Mouse (Mus musculus): ENCODE data around the gene Col6a3.

DNA sequence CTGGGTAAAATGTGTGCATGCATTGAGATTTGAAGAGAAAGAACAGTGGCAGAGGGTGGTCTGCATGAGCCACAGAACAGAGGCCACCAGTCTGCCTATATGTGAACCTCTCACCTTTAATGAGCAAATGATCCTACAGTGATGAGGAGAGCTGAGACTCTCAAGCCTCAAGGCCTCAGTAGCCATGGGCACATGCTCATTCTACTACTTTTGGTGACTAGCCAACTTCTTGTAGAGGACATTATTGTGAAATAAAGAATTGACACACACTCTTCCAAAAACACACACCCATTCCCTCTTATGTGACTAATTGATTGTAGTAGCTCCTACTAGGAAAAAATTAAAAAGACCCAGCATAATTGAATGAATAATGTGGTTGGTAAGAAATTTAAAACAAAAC, 120.0 kb downstream of the Col6a3 start:
- TF ChIP-seq CTCF (IDR thresholded peaks at IDR 0.05; ENCODE audit: insufficient read depth, low read length), result no peak
- no peak for TF ChIP-seq POLR2A (IDR thresholded peaks at IDR 0.05; ENCODE audit: borderline replicate concordance, extremely low read depth, low read depth, low read length)

All from lung, adult 2 months (tissue).